Mouse (Mus musculus) left cerebral cortex, postnatal 36 days (tissue): ENCODE results near the gene Bcl3. TPM values are rescaled to one million over a fixed set of nuclear protein-coding genes. Genes with fewer than 3 reads are reported as not detected.

Source experiments
- DNase-seq, 2 experiments: peaks; one replicate each; pipeline ENCODE4 v3.0.0; 2021 to 2022; ENCODE audit warnings: low spot score in 2 of 2, mixed read lengths in 1 of 2
- intact Hi-C: fragments of 180-260 bp; cut with DNase I; formaldehyde crosslinking; loops from one replicate; pipeline ENCODE4 v1.15.1; 2025
- total RNA-seq, 2 experiments: library from RNA; stranded (reverse); gene quantifications; 2 replicates each; pipeline ENCODE4 v1.2.3; 2021

Gene Bcl3
- total RNA-seq, 2 experiments from 2014 or later: 0.27 to 0.32 TPM

DNA sequence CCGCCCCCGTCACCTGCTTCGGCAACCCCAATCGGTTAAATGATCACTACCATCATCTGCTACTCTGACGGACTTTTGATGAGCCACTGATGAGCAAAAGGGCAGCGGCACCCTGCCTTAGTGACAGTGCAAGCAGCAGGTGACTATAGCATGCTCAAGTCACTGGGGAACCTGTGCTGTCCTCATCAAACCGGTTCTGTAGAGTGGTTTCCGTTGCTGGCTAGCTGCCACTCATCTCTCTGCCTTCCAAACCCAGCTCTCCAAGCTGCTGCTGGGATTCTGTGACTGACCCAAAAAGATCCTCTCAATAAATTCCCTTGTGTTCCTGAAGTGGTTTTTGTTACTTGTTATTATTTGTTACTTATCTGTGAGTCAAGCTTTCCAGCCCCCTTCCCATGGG, 43.9 kb downstream of the Bcl3 start:
- DNase-seq: no peak
- intact Hi-C loops: no loop called here

DNA sequence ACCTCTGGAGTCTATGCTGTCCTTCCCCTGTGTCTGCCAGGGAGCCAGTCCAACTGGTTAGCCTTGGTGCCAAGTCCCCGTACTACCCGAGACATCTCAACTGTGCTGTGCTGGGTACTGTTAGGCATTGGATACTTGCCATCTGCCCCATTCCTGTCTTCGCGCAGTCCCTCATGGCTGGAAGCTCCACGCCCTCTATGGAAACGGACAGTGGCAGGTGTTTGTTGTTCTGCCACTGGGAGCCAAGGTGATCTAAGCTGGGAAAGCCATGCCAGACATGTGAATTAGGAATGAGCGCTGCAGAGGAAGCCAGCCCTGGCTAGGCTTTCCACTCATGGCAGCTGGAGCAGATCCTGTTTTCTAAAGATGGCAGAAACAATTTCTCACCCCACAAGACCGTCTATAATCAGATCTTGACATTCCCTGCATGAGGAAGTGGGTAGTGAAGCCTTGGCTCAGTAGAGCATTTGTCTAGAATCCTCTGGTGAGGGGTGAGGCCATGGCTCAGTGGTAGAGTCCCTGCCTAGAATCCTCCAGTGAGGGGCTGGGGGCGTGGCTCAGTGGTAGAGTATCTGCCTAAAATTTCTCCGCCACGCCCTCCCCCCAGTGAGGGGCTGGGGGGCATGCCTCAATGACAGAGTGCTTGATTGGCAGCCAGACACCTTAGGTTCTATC, 45.4 kb downstream of the Bcl3 start:
- DNase-seq: no peak
- intact Hi-C loops: no loop called here

DNA sequence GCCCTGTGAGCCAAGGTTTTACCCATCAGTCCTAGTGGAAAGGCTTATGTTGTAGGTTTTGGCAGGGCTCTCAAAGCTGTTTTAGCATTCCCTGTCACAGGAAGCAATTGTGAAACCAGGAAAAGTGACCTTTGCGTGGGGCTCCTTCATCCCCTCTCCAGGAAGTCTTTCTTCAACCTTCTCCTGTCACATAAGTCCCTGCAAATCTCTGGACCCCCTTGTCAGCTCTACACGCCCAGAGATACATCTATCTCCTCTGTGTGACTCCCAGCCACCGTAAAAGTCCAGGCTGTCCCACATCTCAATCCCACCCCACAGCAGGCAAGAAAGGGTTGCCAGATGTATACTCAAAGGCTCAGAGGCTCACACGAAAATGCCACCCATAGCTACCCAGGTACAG, 50.9 kb downstream of the Bcl3 start:
- intact Hi-C loops: no loop called here
- DNase-seq: no peak

DNA sequence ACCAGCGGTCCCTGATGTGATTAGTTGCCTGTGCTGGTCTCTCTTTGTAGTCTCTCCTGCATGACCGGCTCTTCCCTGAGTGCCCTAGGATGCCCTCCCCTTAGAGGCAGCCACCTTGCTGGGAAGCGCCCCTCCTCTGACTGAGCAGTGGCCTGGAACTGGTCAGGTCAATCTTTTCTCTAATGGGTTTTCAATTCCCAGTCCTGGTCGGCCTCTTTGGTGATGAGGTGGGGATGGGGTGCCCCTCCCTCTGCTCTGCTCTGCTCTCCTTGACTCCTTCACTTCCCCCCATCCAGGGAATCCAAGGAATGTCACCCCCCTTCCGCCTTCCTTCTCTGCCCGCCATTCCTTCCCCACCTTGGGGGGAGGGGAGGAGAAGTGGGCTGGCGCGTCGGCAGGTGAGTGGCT, 51.6 kb downstream of the Bcl3 start, which contains the start of gene Bcam:
TSS of gene Bcam (minus strand) at position 33 of the 408 bp plus-strand sequence.
- no peak for DNase-seq
- intact Hi-C loops: no loop called here

DNA sequence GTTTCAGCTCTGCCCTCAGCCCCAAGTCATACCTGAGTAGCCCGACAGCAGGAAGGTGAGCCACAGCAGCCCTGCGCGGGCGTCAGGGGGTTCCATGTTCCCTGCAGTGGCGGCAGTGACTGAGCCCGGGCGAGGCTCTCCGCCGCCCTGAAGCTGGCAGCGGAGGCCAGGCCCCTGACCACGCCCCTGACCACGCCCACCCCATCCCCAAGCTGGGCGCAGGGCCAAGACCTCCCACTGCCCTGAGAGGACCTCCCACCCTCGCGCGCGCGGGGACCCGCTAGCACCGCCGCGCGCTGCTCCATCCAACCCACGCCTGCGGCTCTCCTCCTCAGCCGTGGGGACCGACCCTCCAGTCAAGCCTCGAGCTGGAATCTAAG, 52.2 kb downstream of the Bcl3 start:
- DNase-seq: peak; percentile 42 to 46
- intact Hi-C loops: no loop called here

DNA sequence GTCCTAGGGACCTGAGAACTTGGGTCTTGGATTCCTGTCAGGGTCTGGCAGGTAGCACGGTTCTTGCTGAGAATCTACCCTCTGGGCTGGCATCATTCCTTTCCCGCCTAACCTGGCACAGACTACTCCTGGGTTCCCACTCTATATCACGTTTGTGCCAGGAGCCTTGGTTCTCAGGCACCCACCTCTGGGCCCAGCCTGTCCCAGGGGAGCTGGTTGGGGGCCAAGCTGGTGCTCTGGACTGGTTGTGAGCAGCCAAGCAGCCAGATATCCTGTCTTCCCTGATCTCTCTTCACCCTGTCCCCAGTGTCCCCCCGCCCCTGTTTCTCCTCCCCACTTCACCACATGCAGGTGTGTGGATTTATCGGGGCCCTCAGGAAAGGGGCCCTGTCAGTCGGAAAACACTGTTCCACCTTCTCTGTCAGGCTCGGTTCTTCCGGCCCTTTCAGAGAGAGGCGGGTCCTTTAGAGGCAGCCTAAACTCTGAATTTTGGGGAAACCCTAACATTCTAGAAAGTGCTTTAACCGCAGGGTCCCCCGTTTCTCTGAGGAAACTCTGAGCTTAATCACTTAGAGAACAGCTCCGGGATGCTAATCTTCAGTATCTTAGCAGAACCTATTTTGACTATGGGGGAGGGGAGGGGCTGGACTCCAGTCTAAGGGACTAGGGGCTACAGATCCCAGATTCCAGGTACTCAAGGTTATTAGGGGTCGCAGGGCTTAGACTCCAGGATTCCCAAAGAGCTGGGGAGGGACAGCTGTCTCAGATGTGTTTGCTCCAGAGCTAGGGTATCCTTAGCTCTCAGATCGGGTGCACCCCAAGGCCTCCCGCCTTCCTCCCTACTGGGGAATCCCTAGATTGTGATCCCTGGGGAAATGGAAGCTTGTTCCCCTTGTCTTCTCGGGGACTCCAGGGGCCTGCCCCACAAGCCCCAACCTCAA, 52.9 kb downstream of the Bcl3 start:
- intact Hi-C loops: no loop called here
- DNase-seq: no peak

DNA sequence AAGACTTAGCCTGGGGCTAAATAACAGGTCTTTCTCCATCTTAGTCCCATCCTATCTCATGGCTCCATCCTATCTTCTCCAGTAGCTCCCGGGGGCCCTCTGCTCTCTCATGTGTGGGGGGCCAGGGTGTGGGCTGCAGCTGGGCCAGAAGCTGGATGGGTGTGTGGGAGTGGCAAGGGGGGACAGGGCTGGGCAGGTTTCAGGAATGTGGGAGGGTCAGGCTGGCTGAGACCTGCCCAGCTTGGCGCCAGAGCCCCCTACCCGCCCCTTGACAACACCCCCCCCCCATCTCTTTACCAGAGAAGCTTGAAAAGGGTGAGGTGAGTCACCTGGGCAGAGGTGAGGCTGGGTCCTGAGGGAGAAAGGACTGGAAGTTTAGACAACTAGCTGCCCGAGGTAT, 53.6 kb downstream of the Bcl3 start:
- no peak for DNase-seq
- intact Hi-C loops: no loop called here

DNA sequence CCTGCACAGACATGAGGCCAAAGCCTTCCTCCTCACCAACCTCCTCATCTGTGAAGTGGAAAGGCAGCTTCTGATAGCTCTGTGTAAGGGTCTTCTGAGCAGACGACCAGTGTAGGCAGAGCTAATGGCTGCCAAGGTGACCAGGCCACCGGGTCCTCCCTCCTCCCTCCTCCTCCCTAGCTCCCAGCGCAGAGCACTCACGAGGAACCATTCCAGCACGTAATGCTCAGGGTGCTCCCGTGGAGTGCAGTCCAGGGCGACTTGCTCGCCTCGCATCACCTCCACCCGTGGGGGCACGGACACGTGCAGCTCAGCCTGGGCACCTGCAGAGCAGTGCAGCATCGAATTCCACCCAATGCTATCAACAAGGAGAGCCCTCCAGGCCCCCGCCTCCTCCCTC, 54.3 kb downstream of the Bcl3 start:
- intact Hi-C loops: no loop called here
- DNase-seq: no peak

DNA sequence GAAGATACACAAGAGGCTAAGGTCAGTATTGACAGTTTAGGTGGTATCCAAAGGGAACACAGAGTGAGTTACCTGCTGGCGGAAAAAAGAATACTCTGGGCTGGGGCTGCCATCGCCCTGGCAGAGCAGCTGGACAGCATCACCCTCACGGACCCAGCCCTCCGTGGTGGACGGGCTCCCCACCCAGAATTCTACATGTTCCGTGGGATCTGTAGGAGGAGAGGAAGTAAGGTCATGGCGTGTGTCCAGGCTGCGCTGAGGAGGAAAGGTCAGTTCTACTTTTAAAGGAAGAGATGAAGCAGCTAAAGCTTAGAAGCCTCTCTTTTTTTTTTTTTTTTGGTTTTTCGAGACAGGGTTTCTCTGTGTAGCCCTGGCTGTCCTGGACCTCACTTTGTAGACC, 58.0 kb downstream of the Bcl3 start:
- DNase-seq: no peak
- intact Hi-C loops: no loop called here

DNA sequence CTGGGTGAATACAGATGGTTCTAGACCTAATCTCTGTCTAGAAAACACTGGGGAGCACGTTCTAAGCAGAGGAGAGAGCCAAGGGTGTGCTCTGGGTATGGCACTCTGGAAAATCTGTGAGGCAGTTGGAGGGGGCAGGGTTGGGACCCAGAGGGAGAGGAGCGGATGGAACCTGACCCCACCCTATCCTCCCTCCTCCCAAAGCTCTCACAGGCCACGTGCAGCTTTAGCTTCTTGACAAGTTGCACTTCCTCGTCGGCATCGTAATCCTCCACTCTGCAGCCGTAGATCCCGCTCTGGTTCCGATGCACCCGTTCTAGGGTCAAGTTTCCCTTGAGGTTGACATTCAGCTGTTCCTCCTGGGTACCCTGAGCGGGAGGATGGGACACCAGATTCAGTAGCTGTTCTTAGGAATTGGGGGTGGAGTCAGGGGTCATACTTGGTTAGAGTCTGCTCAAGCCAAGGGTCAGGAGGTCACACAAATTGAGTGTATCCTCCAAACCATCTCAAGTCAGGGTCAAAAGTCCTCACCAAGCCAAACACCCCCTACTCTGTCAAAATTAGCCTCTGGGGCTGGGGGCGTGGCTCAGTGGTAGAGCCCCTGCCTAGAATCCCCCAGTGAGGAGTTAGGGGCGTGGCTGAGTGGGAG, 58.6 kb downstream of the Bcl3 start:
- intact Hi-C loops: no loop called here
- no peak for DNase-seq

DNA sequence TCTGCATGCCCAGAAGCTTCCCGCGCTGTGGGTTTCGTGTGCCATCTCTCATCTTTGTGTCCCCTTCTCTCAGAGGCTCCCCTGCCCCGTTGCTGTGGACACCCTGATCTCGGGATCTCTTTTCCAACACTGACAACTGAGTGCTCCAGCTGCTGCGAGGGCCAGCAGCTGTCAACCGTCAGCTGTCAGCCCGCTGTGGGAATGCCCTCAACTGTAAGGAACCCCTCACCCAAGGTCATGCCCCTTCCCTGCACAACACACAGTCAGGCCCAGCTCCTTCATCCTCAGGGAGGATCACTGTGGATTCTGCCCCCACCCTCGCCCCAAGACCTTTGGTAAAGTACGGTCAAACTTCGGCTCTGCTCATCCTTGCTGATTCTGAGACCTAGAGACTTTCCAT, 60.3 kb downstream of the Bcl3 start:
- no peak for DNase-seq
- intact Hi-C loops: no loop called here

DNA sequence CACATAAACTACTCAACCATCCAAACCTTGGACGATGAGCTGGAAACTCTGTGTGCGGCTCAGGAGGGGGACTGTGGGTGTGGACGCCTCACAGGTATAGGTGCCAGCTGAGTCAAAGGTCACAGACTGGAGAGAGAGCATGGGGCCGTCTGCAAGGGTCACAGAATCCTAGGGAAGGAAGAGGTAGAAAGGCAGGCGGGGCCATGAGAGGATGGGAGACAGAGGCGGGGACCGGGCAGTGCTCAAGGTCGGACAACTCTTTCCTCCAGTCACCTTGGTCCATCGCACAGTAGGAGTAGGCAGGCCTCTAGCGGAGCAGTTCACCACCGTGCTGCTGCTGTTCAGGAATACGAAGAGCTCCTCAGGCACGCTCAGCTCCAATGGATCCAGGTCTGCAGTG, 62.5 kb downstream of the Bcl3 start:
- intact Hi-C loops: no loop called here
- no peak for DNase-seq

DNA sequence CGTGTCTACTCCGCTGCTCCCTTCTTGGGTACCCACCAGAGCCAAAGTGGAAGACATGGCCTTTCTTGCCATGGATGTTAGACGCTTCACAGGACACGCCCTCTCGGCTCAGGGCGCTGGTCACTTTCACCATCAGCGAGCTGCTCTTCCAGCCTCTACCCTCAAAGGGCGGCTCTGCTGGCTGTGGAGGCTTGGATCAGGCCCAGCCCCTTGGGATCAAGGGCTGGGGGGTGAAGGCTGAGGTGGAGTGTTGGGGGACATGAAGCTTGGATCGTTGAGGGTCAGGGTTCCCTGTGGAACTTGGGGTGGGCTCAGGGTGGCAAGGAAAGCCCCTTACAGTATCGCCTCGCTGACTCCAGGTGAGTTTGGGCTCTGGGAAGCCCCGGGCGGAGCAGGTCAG, 63.9 kb downstream of the Bcl3 start:
- intact Hi-C loops: no loop called here
- DNase-seq: no peak

Other genes starting within 250 kb of the Bcl3 start
- gene Zfp296, start 245.5 kb downstream of the Bcl3 start, total RNA-seq: 1 to 10 TPM; 1.2 to 1.3 TPM
- 10 to 100 TPM; 52.6 to 54.1 TPM for gene Gemin7, start 245.2 kb downstream of the Bcl3 start, total RNA-seq
- 100 to 1,000 TPM in 1 of 2 experiments, 10 to 100 TPM in 1; 65.1 to 110 TPM for gene Clasrp, start 218.3 kb downstream of the Bcl3 start, total RNA-seq
- 1 to 10 TPM; 4.6 to 6.7 TPM for gene Relb, start 193.3 kb downstream of the Bcl3 start, total RNA-seq
- gene Clptm1, start 157.7 kb downstream of the Bcl3 start, total RNA-seq: 100 to 1,000 TPM; 147 to 157 TPM
- gene Apoc2, start 144.8 kb downstream of the Bcl3 start, total RNA-seq: not detected
- not detected for gene Gm44805, start 141.3 kb downstream of the Bcl3 start, total RNA-seq
- gene Apoc4, start 141.3 kb downstream of the Bcl3 start, total RNA-seq: not detected
- 1 to 10 TPM; 1.5 to 2.9 TPM for gene Apoc1, start 130.1 kb downstream of the Bcl3 start, total RNA-seq
- 1,000 to 10,000 TPM; 1,886 to 2,087 TPM for gene Apoe, start 123.6 kb downstream of the Bcl3 start, total RNA-seq
- 100 to 1,000 TPM; 113 to 125 TPM for gene Tomm40, start 107.3 kb downstream of the Bcl3 start, total RNA-seq
- 1 to 10 TPM; 7.2 to 9.3 TPM for gene Nectin2, start 72.3 kb downstream of the Bcl3 start, total RNA-seq
- 10 to 100 TPM; 12.2 to 13.1 TPM for gene Bcam, start 51.8 kb downstream of the Bcl3 start, total RNA-seq
- not detected for gene Cblc, start 26.0 kb downstream of the Bcl3 start, total RNA-seq
- 1 to 10 TPM; 1.2 to 2.1 TPM for gene Gm19345, start 29.2 kb upstream of the Bcl3 start, total RNA-seq
- not detected for gene Ceacam16, start 38.5 kb upstream of the Bcl3 start, total RNA-seq
- gene Ceacam19, start 65.2 kb upstream of the Bcl3 start, total RNA-seq: not detected
- 10 to 100 TPM; 10.7 to 12.0 TPM for gene Pvr, start 98.4 kb upstream of the Bcl3 start, total RNA-seq
- gene Igsf23, start 128.0 kb upstream of the Bcl3 start, total RNA-seq: not detected
- not detected for gene Ceacam20, start 142.6 kb upstream of the Bcl3 start, total RNA-seq
- gene Nlrp9b, start 168.7 kb upstream of the Bcl3 start, total RNA-seq: not detected